Mouse (Mus musculus): ENCODE data around the gene Chrm4. TPM values are rescaled to one million over a fixed set of nuclear protein-coding genes. Genes with fewer than 3 reads are reported as not detected.

Chrm4 gene
- polyA plus RNA-seq, 1 experiment from 2014 or later = 0.34 TPM

GRCm38 (mm10) chr2:91955121-91955591, 28.1 kb downstream of the Chrm4 start:
- Histone ChIP-seq H3K9me3 (ENCODE audit: control insufficient read depth, low read length) (no peaks in the 10 kb centered on the region), H3K27me3 (replicated peaks; ENCODE audit: control insufficient read depth, insufficient read depth, low read length) (no peaks in the 10 kb centered on the region), H3K4me1 (replicated peaks; ENCODE audit: control insufficient read depth, insufficient read depth, low read length) (peaks cover 84% of the 10 kb centered on the region), H3K4me3 (ENCODE audit: low read depth, low read length) (no peak overlapping the region), H3K36me3 (ENCODE audit: control insufficient read depth, insufficient read depth, low read length) (0 out of 2 replicates have a peak, but pooled peaks cover under 1% of the 10 kb centered on the region), H3K27ac (ENCODE audit: low read depth, low read length) (peak overlapping the region; percentile 41; the same call in 1 of the 2 replicates), H3K4me2 (peak overlapping the region; percentile 1; the same call in 1 of the 2 replicates), H3K9ac (ENCODE audit: low read depth, low read length) (no peak overlapping the region)
- no peak for DNase-seq (ENCODE audit: low spot score)
- ATAC-seq (replicated peaks; ENCODE audit: low FRiP score) = no peak
- WGBS = 87% methylated on average over 4 of the region's 4 CpGs

- no peak for ATAC-seq (replicated peaks; ENCODE audit: low FRiP score)
- 0 out of 2 replicates have a peak, but pooled peaks cover 2% of the 10 kb centered on the region for H3K36me3 ChIP-seq (ENCODE audit: control insufficient read depth, insufficient read depth, low read length)
- H3K27ac ChIP-seq (ENCODE audit: low read depth, low read length) = peak overlapping the region; percentile 54
- H3K27me3 ChIP-seq (replicated peaks; ENCODE audit: control insufficient read depth, insufficient read depth, low read length) = no peaks in the 10 kb centered on the region
- DNase-seq (ENCODE audit: low spot score) = no peak
- H3K4me2 ChIP-seq = no peak overlapping the region
- H3K9me3 ChIP-seq (ENCODE audit: control insufficient read depth, low read length) = no peaks in the 10 kb centered on the region
- H3K9ac ChIP-seq (ENCODE audit: low read depth, low read length) = no peak overlapping the region
- H3K4me1 ChIP-seq (replicated peaks; ENCODE audit: control insufficient read depth, insufficient read depth, low read length) = peaks cover 82% of the 10 kb centered on the region
- H3K4me3 ChIP-seq (ENCODE audit: low read depth, low read length) = no peak overlapping the region
- 73% methylated on average over 6 of the region's 6 CpGs for WGBS
Observed at GRCm38 (mm10) chr2:91955875-91956274, 28.8 kb downstream of the Chrm4 start.

- H3K9me3 ChIP-seq (ENCODE audit: control insufficient read depth, low read length) = no peaks in the 10 kb centered on the region
- WGBS = 17% methylated on average over 4 of the region's 4 CpGs
- H3K27me3 ChIP-seq (replicated peaks; ENCODE audit: control insufficient read depth, insufficient read depth, low read length) = no peaks in the 10 kb centered on the region
- 0 out of 2 replicates have a peak, but pooled peaks cover 2% of the 10 kb centered on the region for H3K36me3 ChIP-seq (ENCODE audit: control insufficient read depth, insufficient read depth, low read length)
- ATAC-seq (replicated peaks; ENCODE audit: low FRiP score) (peak; percentile 46), DNase-seq (ENCODE audit: low spot score) (no peak)
- peaks cover 85% of the 10 kb centered on the region for H3K4me1 ChIP-seq (replicated peaks; ENCODE audit: control insufficient read depth, insufficient read depth, low read length)
- 0 out of 2 replicates have a peak overlapping the region, but pooled peaks have one; percentile 15 for H3K4me3 ChIP-seq (ENCODE audit: low read depth, low read length)
- H3K9ac ChIP-seq (ENCODE audit: low read depth, low read length) = no peak overlapping the region
- H3K4me2 ChIP-seq = peak overlapping the region; percentile 46
- H3K27ac ChIP-seq (ENCODE audit: low read depth, low read length) = peak overlapping the region; percentile 70; the same call in 1 of the 2 replicates
Observed at GRCm38 (mm10) chr2:91957096-91957495, 30.0 kb downstream of the Chrm4 start.

GRCm38 (mm10) chr2:91958049-91958448, 31.0 kb downstream of the Chrm4 start:
- H3K9ac ChIP-seq (ENCODE audit: low read depth, low read length) = no peak overlapping the region
- no peak for ATAC-seq (replicated peaks; ENCODE audit: low FRiP score)
- no peak overlapping the region; the same call in 1 of the 2 replicates for H3K4me2 ChIP-seq

GRCm38 (mm10) chr2:91958701-91959457, 31.8 kb downstream of the Chrm4 start:
- no peaks in the 10 kb centered on the region for H3K27me3 ChIP-seq (replicated peaks; ENCODE audit: control insufficient read depth, insufficient read depth, low read length)
- H3K27ac ChIP-seq (ENCODE audit: low read depth, low read length) = no peak overlapping the region
- 44% methylated on average over 10 of the region's 10 CpGs for WGBS
- no peaks in the 10 kb centered on the region for H3K9me3 ChIP-seq (ENCODE audit: control insufficient read depth, low read length)
- 0 out of 2 replicates have a peak overlapping the region, but pooled peaks have one; percentile 4 for H3K4me2 ChIP-seq
- H3K4me3 ChIP-seq (ENCODE audit: low read depth, low read length) = no peak overlapping the region
- H3K36me3 ChIP-seq (ENCODE audit: control insufficient read depth, insufficient read depth, low read length) = 0 out of 2 replicates have a peak, but pooled peaks cover 2% of the 10 kb centered on the region
- H3K9ac ChIP-seq (ENCODE audit: low read depth, low read length) = peak overlapping the region; percentile 18; the same call in 1 of the 2 replicates
- ATAC-seq (replicated peaks; ENCODE audit: low FRiP score) = no peak
- H3K4me1 ChIP-seq (replicated peaks; ENCODE audit: control insufficient read depth, insufficient read depth, low read length) = peaks cover 79% of the 10 kb centered on the region
- DNase-seq (ENCODE audit: low spot score) = no peak

More at GRCm38 (mm10) chr2:91958049-91958448, 31.0 kb downstream of the Chrm4 start:
- WGBS = 83% methylated on average over 8 of the region's 8 CpGs
- Histone ChIP-seq H3K4me3 (ENCODE audit: low read depth, low read length) (no peak overlapping the region), H3K27me3 (replicated peaks; ENCODE audit: control insufficient read depth, insufficient read depth, low read length) (no peaks in the 10 kb centered on the region), H3K36me3 (ENCODE audit: control insufficient read depth, insufficient read depth, low read length) (0 out of 2 replicates have a peak, but pooled peaks cover 2% of the 10 kb centered on the region), H3K4me1 (replicated peaks; ENCODE audit: control insufficient read depth, insufficient read depth, low read length) (peaks cover 88% of the 10 kb centered on the region), H3K9me3 (ENCODE audit: control insufficient read depth, low read length) (no peaks in the 10 kb centered on the region), H3K27ac (ENCODE audit: low read depth, low read length) (no peak overlapping the region; the same call in 1 of the 2 replicates)
- no peak for DNase-seq (ENCODE audit: low spot score)

- WGBS = 84% methylated on average over 11 of the region's 11 CpGs
- ATAC-seq (replicated peaks; ENCODE audit: low FRiP score) (no peak), DNase-seq (ENCODE audit: low spot score) (no peak)
- Histone ChIP-seq H3K9ac (ENCODE audit: low read depth, low read length) (peak overlapping the region; percentile 18), H3K4me2 (no peak overlapping the region; the same call in 1 of the 2 replicates), H3K27ac (ENCODE audit: low read depth, low read length) (no peak overlapping the region; the same call in 1 of the 2 replicates), H3K4me1 (replicated peaks; ENCODE audit: control insufficient read depth, insufficient read depth, low read length) (peaks cover 72% of the 10 kb centered on the region), H3K27me3 (replicated peaks; ENCODE audit: control insufficient read depth, insufficient read depth, low read length) (no peaks in the 10 kb centered on the region), H3K4me3 (ENCODE audit: low read depth, low read length) (no peak overlapping the region), H3K9me3 (ENCODE audit: control insufficient read depth, low read length) (no peaks in the 10 kb centered on the region), H3K36me3 (ENCODE audit: control insufficient read depth, insufficient read depth, low read length) (0 out of 2 replicates have a peak, but pooled peaks cover 2% of the 10 kb centered on the region)
Observed at GRCm38 (mm10) chr2:91959544-91960410, 32.7 kb downstream of the Chrm4 start.

GRCm38 (mm10) chr2:91960459-91960858, 33.4 kb downstream of the Chrm4 start:
- 0 out of 2 replicates have a peak, but pooled peaks cover 2% of the 10 kb centered on the region for H3K36me3 ChIP-seq (ENCODE audit: control insufficient read depth, insufficient read depth, low read length)
- no peak overlapping the region for H3K4me2 ChIP-seq
- DNase-seq (ENCODE audit: low spot score) = no peak
- no peak overlapping the region for H3K4me3 ChIP-seq (ENCODE audit: low read depth, low read length)
- WGBS = 87% methylated on average over 5 of the region's 5 CpGs
- H3K9me3 ChIP-seq (ENCODE audit: control insufficient read depth, low read length) = no peaks in the 10 kb centered on the region
- ATAC-seq (replicated peaks; ENCODE audit: low FRiP score) = no peak
- peak overlapping the region; percentile 17; the same call in 1 of the 2 replicates for H3K27ac ChIP-seq (ENCODE audit: low read depth, low read length)
- no peaks in the 10 kb centered on the region for H3K27me3 ChIP-seq (replicated peaks; ENCODE audit: control insufficient read depth, insufficient read depth, low read length)
- no peak overlapping the region; the same call in 1 of the 2 replicates for H3K9ac ChIP-seq (ENCODE audit: low read depth, low read length)
- H3K4me1 ChIP-seq (replicated peaks; ENCODE audit: control insufficient read depth, insufficient read depth, low read length) = peaks cover 69% of the 10 kb centered on the region

Measured in liver, embryonic 11.5 days (tissue).